Mouse (Mus musculus): ENCODE results near the gene Mettl22. TPM values are rescaled to one million over a fixed set of nuclear protein-coding genes. Genes with fewer than 3 reads are reported as not detected.

The Mettl22 gene
- polyA plus RNA-seq (2014; fragmentation: Nextera tagmentation; extraction: Ambion mirVana): 21.3 and 22.3 TPM in 2 replicates

GRCm38 (mm10) chr16:8470603-8471481, at the start of gene Mettl22:
Gene Mettl22, plus strand, starts transcription at chr16:8470788.
- WGBS: under 1% methylated on average over 48 of the region's 48 CpGs
- peak within 1 kb of the TSS; percentile 84 for H3K4me3 ChIP-seq (ENCODE audit: low read depth, low read length)
- DNase-seq (ENCODE audit: low spot score): peak; percentile 82
- H3K27ac ChIP-seq (ENCODE audit: low read depth, low read length): peak within 1 kb of the TSS; percentile 68
- H3K4me2 ChIP-seq: peak within 1 kb of the TSS; percentile 69
- H3K9me3 ChIP-seq (ENCODE audit: control insufficient read depth, low read length): no peaks in the 10 kb centered on the region
- peak within 1 kb of the TSS; percentile 95 for H3K9ac ChIP-seq (ENCODE audit: low read depth, low read length)
- no peaks in the 10 kb centered on the region for H3K27me3 ChIP-seq (replicated peaks; ENCODE audit: control insufficient read depth, insufficient read depth, low read length)
- 0 out of 2 replicates have a peak, but pooled peaks cover 2% of the 10 kb centered on the region for H3K4me1 ChIP-seq (replicated peaks; ENCODE audit: control insufficient read depth, insufficient read depth, low read length)
- peaks cover 2% of the 10 kb centered on the region; the same call in 1 of the 2 replicates for H3K36me3 ChIP-seq (ENCODE audit: control insufficient read depth, insufficient read depth, low read length)
- ATAC-seq (replicated peaks; ENCODE audit: low FRiP score): peak; percentile 98

- H3K36me3 ChIP-seq (ENCODE audit: control insufficient read depth, insufficient read depth, low read length): no peaks in the 10 kb centered on the region
- H3K4me1 ChIP-seq (replicated peaks; ENCODE audit: control insufficient read depth, insufficient read depth, low read length): no peaks in the 10 kb centered on the region
- ATAC-seq (replicated peaks; ENCODE audit: low FRiP score): no peak
- 80% methylated on average over 4 of the region's 4 CpGs for WGBS
- H3K27me3 ChIP-seq (replicated peaks; ENCODE audit: control insufficient read depth, insufficient read depth, low read length): peaks cover 33% of the 10 kb centered on the region
- H3K9me3 ChIP-seq (ENCODE audit: control insufficient read depth, low read length): no peaks in the 10 kb centered on the region
- no peak overlapping the region for H3K9ac ChIP-seq (ENCODE audit: low read depth, low read length)
- no peak overlapping the region for H3K4me2 ChIP-seq
- H3K4me3 ChIP-seq (ENCODE audit: low read depth, low read length): no peak overlapping the region
- DNase-seq (ENCODE audit: low spot score): peak; percentile 24
- H3K27ac ChIP-seq (ENCODE audit: low read depth, low read length): no peak overlapping the region
Measured at GRCm38 (mm10) chr16:8420842-8421241, 49.7 kb upstream of the Mettl22 start.

GRCm38 (mm10) chr16:8423626-8424114, 46.9 kb upstream of the Mettl22 start:
- DNase-seq (ENCODE audit: low spot score) (peak; percentile 27), ATAC-seq (replicated peaks; ENCODE audit: low FRiP score) (no peak)
- no peaks in the 10 kb centered on the region for H3K9me3 ChIP-seq (ENCODE audit: control insufficient read depth, low read length)
- no peak overlapping the region for H3K4me2 ChIP-seq
- no peaks in the 10 kb centered on the region for H3K4me1 ChIP-seq (replicated peaks; ENCODE audit: control insufficient read depth, insufficient read depth, low read length)
- H3K36me3 ChIP-seq (ENCODE audit: control insufficient read depth, insufficient read depth, low read length): no peaks in the 10 kb centered on the region
- peaks cover 44% of the 10 kb centered on the region for H3K27me3 ChIP-seq (replicated peaks; ENCODE audit: control insufficient read depth, insufficient read depth, low read length)
- WGBS: 43% methylated on average over 7 of the region's 7 CpGs
- H3K4me3 ChIP-seq (ENCODE audit: low read depth, low read length): no peak overlapping the region
- no peak overlapping the region for H3K9ac ChIP-seq (ENCODE audit: low read depth, low read length)
- no peak overlapping the region for H3K27ac ChIP-seq (ENCODE audit: low read depth, low read length)

- no peak overlapping the region for H3K27ac ChIP-seq (ENCODE audit: low read depth, low read length)
- H3K4me3 ChIP-seq (ENCODE audit: low read depth, low read length): peak overlapping the region; percentile 34
- H3K27me3 ChIP-seq (replicated peaks; ENCODE audit: control insufficient read depth, insufficient read depth, low read length): peaks cover 44% of the 10 kb centered on the region
- H3K9ac ChIP-seq (ENCODE audit: low read depth, low read length): no peak overlapping the region
- no peaks in the 10 kb centered on the region for H3K36me3 ChIP-seq (ENCODE audit: control insufficient read depth, insufficient read depth, low read length)
- 7% methylated on average over 43 of the region's 43 CpGs for WGBS
- H3K9me3 ChIP-seq (ENCODE audit: control insufficient read depth, low read length): no peaks in the 10 kb centered on the region
- ATAC-seq (replicated peaks; ENCODE audit: low FRiP score): no peak
- peak overlapping the region; percentile 49 for H3K4me2 ChIP-seq
- peak; percentile 30 for DNase-seq (ENCODE audit: low spot score)
- no peaks in the 10 kb centered on the region for H3K4me1 ChIP-seq (replicated peaks; ENCODE audit: control insufficient read depth, insufficient read depth, low read length)
Measured at GRCm38 (mm10) chr16:8424161-8424970, 46.2 kb upstream of the Mettl22 start.

GRCm38 (mm10) chr16:8424971-8425330, 45.6 kb upstream of the Mettl22 start, which contains the start of gene Tmem114:
Gene Tmem114, minus strand, starts transcription at chr16:8425136.
- H3K36me3 ChIP-seq (ENCODE audit: control insufficient read depth, insufficient read depth, low read length): no peaks in the 10 kb centered on the region
- ATAC-seq (replicated peaks; ENCODE audit: low FRiP score) (no peak), DNase-seq (ENCODE audit: low spot score) (peak; percentile 33)
- H3K4me3 ChIP-seq (ENCODE audit: low read depth, low read length): peak within 1 kb of the TSS; percentile 34
- H3K27me3 ChIP-seq (replicated peaks; ENCODE audit: control insufficient read depth, insufficient read depth, low read length): peaks cover 44% of the 10 kb centered on the region
- no peaks in the 10 kb centered on the region for H3K9me3 ChIP-seq (ENCODE audit: control insufficient read depth, low read length)
- H3K4me1 ChIP-seq (replicated peaks; ENCODE audit: control insufficient read depth, insufficient read depth, low read length): no peaks in the 10 kb centered on the region
- 2% methylated on average over 16 of the region's 16 CpGs for WGBS
- H3K9ac ChIP-seq (ENCODE audit: low read depth, low read length): no peak within 1 kb of the TSS
- H3K27ac ChIP-seq (ENCODE audit: low read depth, low read length): no peak within 1 kb of the TSS
- H3K4me2 ChIP-seq: peak within 1 kb of the TSS; percentile 49

- no peak overlapping the region for H3K4me2 ChIP-seq
- H3K4me1 ChIP-seq (replicated peaks; ENCODE audit: control insufficient read depth, insufficient read depth, low read length): no peaks in the 10 kb centered on the region
- H3K4me3 ChIP-seq (ENCODE audit: low read depth, low read length): no peak overlapping the region
- H3K9me3 ChIP-seq (ENCODE audit: control insufficient read depth, low read length): no peaks in the 10 kb centered on the region
- no peak for ATAC-seq (replicated peaks; ENCODE audit: low FRiP score)
- WGBS: 72% methylated on average over 5 of the region's 5 CpGs
- H3K36me3 ChIP-seq (ENCODE audit: control insufficient read depth, insufficient read depth, low read length): no peaks in the 10 kb centered on the region
- no peak overlapping the region for H3K27ac ChIP-seq (ENCODE audit: low read depth, low read length)
- no peak for DNase-seq (ENCODE audit: low spot score)
- peaks cover 44% of the 10 kb centered on the region for H3K27me3 ChIP-seq (replicated peaks; ENCODE audit: control insufficient read depth, insufficient read depth, low read length)
- no peak overlapping the region for H3K9ac ChIP-seq (ENCODE audit: low read depth, low read length)
Measured at GRCm38 (mm10) chr16:8425736-8426135, 44.9 kb upstream of the Mettl22 start.

GRCm38 (mm10) chr16:8429531-8429930, 41.1 kb upstream of the Mettl22 start:
- Histone ChIP-seq H3K27ac (ENCODE audit: low read depth, low read length) (no peak overlapping the region), H3K9ac (ENCODE audit: low read depth, low read length) (no peak overlapping the region)
- DNase-seq (ENCODE audit: low spot score): no peak

GRCm38 (mm10) chr16:8432616-8433015, 38.0 kb upstream of the Mettl22 start:
- H3K4me3 ChIP-seq (ENCODE audit: low read depth, low read length): no peak overlapping the region
- WGBS: 75% methylated on average over 3 of the region's 3 CpGs
- H3K36me3 ChIP-seq (ENCODE audit: control insufficient read depth, insufficient read depth, low read length): no peaks in the 10 kb centered on the region
- H3K9me3 ChIP-seq (ENCODE audit: control insufficient read depth, low read length): no peaks in the 10 kb centered on the region
- ATAC-seq (replicated peaks; ENCODE audit: low FRiP score): no peak
- DNase-seq (ENCODE audit: low spot score): peak; percentile 15
- no peak overlapping the region for H3K4me2 ChIP-seq
- H3K27ac ChIP-seq (ENCODE audit: low read depth, low read length): no peak overlapping the region
- H3K9ac ChIP-seq (ENCODE audit: low read depth, low read length): no peak overlapping the region
- no peaks in the 10 kb centered on the region for H3K27me3 ChIP-seq (replicated peaks; ENCODE audit: control insufficient read depth, insufficient read depth, low read length)
- no peaks in the 10 kb centered on the region for H3K4me1 ChIP-seq (replicated peaks; ENCODE audit: control insufficient read depth, insufficient read depth, low read length)

More at GRCm38 (mm10) chr16:8429531-8429930, 41.1 kb upstream of the Mettl22 start:
- Histone ChIP-seq H3K9me3 (ENCODE audit: control insufficient read depth, low read length) (no peaks in the 10 kb centered on the region), H3K4me3 (ENCODE audit: low read depth, low read length) (no peak overlapping the region), H3K4me2 (no peak overlapping the region), H3K36me3 (ENCODE audit: control insufficient read depth, insufficient read depth, low read length) (no peaks in the 10 kb centered on the region), H3K4me1 (replicated peaks; ENCODE audit: control insufficient read depth, insufficient read depth, low read length) (no peaks in the 10 kb centered on the region), H3K27me3 (replicated peaks; ENCODE audit: control insufficient read depth, insufficient read depth, low read length) (peaks cover 24% of the 10 kb centered on the region)
- no peak for ATAC-seq (replicated peaks; ENCODE audit: low FRiP score)
- 64% methylated on average over 4 of the region's 4 CpGs for WGBS

Measured in liver, embryonic 11.5 days (tissue).